Mouse (Mus musculus) small intestine, adult 2 months (tissue): ENCODE data around the gene Tgfb2. TPM values are rescaled to one million over a fixed set of nuclear protein-coding genes. Genes with fewer than 3 reads are reported as not detected.

Source experiments
- H3K27ac ChIP-seq: fragments of 200-500 bp; 2 replicates; pipeline ENCODE4 v1.5.1; 2012; ENCODE audit warnings: low read depth, low read length, control low read depth, inconsistent platforms; ENCODE audit not compliant: insufficient read depth
- H3K27me3 ChIP-seq: fragments of 200-500 bp; 2 replicates; pipeline ENCODE4 v1.6.1; 2012; ENCODE audit warnings: mild to moderate bottlenecking, moderate library complexity, low read length, inconsistent platforms; ENCODE audit not compliant: control insufficient read depth, insufficient read depth
- H3K36me3 ChIP-seq: fragments of 200-500 bp; 2 replicates; pipeline ENCODE4 v1.6.1; 2012; ENCODE audit warnings: mild to moderate bottlenecking, low read length, control low read depth, inconsistent platforms; ENCODE audit not compliant: control insufficient read depth, insufficient read depth
- H3K4me1 ChIP-seq: fragments of 200-500 bp; 2 replicates; pipeline ENCODE4 v1.6.1; 2012; ENCODE audit warnings: low read length, inconsistent platforms, mixed read lengths; ENCODE audit not compliant: control insufficient read depth, insufficient read depth, insufficient read length
- H3K4me3 ChIP-seq: fragments of 200-500 bp; 2 replicates; pipeline ENCODE4 v1.5.1; 2012; ENCODE audit warnings: low read depth, mild to moderate bottlenecking, control low read depth, inconsistent platforms, low read length, moderate library complexity
- CTCF ChIP-seq: fragments of 200-500 bp; IDR thresholded peaks from 2 replicates; pipeline ENCODE4 v1.5.1; 2012; ENCODE audit warnings: low read depth, mild to moderate bottlenecking, control low read depth, inconsistent platforms, low read length, moderate library complexity, mixed read lengths; ENCODE audit not compliant: insufficient replicate concordance, insufficient read length; ENCODE audit errors: extremely low read depth
- POLR2A ChIP-seq: fragments of 200-500 bp; IDR thresholded peaks from 2 replicates; pipeline ENCODE4 v1.6.1; 2012; ENCODE audit warnings: low read depth, mild to moderate bottlenecking, control low read depth, inconsistent platforms, low read length, moderate library complexity
- WGBS: fragments of 180-500 bp; shearing (Covaris S2); methylation state at CpG from one replicate; pipeline ENCODE4 v1.1.7; 2018; 5-methylcytosine and 5-hydroxymethylcytosine counted together
- polyA plus RNA-seq: library from polyadenylated mRNA; depleted of rRNA; stranded (reverse); fragments of >200 nt; gene quantifications from 2 replicates; pipeline ENCODE4 v1.2.3, GENCODE M21; 2012; rRNA removed

Tgfb2 gene
- polyA plus RNA-seq, 1 experiment, result 0.79 TPM

DNA sequence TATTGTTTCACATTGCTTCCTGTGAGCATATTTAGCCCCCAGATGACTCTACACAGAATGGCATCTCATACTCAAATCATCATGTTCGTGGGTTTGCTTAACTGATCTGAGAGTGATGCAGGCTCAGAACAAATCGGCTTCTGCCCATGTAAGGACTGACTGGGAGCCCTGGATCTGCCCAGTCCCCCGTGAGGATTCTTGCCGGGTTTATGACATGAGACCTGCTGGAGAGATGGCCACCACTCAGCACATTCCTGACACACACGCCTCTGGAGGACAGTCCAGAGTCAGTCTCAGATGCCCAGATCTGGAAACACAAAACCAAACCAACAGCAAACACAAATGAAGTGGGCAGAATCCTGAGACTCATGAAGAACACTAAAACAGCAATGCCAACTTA is 128.5 kb downstream of the Tgfb2 start:
- TF ChIP-seq POLR2A (no peak), CTCF (no peak)
- Histone ChIP-seq H3K36me3 (no peaks in the 10 kb centered on the region), H3K4me3 (no peak overlapping the region), H3K4me1 (no peaks in the 10 kb centered on the region), H3K27ac (no peak overlapping the region), H3K27me3 (no peaks in the 10 kb centered on the region)
- 61% methylated on average over 5 of the region's 5 CpGs for WGBS

DNA sequence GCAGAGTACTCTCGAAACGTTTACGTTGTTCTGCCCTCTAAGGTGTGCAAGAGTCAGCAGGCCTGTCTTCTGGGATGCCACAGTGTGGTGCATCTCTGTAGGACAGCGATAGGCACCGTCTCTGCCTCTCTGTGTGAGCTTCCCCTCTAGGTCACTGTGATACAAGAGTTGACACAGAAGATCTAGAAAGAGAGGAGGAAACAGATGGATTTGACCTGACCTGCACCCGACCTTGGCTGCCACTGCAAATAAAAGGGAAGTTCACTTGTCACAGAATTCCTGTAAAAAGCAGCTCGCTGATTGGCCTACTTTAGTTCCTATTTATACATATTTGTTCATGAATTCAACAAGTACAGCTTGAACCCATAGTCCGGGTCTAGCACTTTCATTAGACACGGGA is 130.2 kb downstream of the Tgfb2 start:
- no peak overlapping the region for H3K4me3 ChIP-seq
- no peak for TF ChIP-seq POLR2A
- no peak for TF ChIP-seq CTCF
- H3K36me3 ChIP-seq, result no peaks in the 10 kb centered on the region
- H3K27me3 ChIP-seq, result no peaks in the 10 kb centered on the region
- WGBS, result 60% methylated on average over 9 of the region's 9 CpGs
- no peak overlapping the region for H3K27ac ChIP-seq
- no peaks in the 10 kb centered on the region for H3K4me1 ChIP-seq

DNA sequence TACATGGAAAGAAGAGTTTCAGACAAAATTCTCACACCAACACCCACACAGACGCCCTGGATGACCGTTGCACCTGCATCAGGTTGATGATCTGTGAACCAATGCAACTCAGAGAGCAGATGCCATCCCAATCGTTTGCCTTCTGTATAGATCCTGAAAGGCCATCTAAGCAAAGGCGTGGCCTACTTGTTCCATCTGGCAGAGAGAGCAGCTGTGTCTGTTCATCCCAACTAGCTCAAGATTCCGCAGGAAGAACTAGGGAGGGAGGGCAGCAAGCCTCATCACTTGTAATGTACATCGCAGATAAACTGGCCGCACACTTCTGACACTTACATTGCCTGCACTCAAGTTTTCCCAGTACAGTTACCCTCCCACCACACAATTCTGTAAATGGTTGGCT is 130.7 kb downstream of the Tgfb2 start:
- WGBS, result 69% methylated on average over 7 of the region's 7 CpGs
- Histone ChIP-seq H3K4me3 (no peak overlapping the region), H3K36me3 (no peaks in the 10 kb centered on the region), H3K4me1 (no peaks in the 10 kb centered on the region), H3K27ac (no peak overlapping the region), H3K27me3 (no peaks in the 10 kb centered on the region)
- TF ChIP-seq CTCF (no peak), POLR2A (no peak)

Other genes with a start within 250 kb of the Tgfb2 start
- gene Rrp15, start 43.4 kb upstream of the Tgfb2 start, polyA plus RNA-seq, result 0.39 and 1.3 TPM in 2 replicates